Comparison of ENCODE assay signal across 2 mouse cellular contexts in genomic region chr17:6650904-6651565, GRCm38 (mm10). TPM values are rescaled to one million over a fixed set of nuclear protein-coding genes. Genes with fewer than 3 reads are reported as not detected.
"Had no signal": no experiment of that assay in that cellular context is flagged by ENCODE, and none has a peak within 500 bp of the region (broad histone marks: within the 10 kb centered on the region; RNA-seq: fewer than 3 reads in every experiment).

No protein-coding gene starts in this region.

RNA-seq across cellular contexts. Expression of gene Sytl3, which starts 7.9 kb away (rescaled TPM):
- polyA plus RNA-seq: limb, embryonic 10.5 days; liver, embryonic 11.5 days had no signal
